Mouse (Mus musculus) urinary bladder, postnatal 36 days (tissue): Measurements from ENCODE around the gene Vangl1.

Experiments used
- DNase-seq, 2 experiments: peaks; one replicate each; pipeline ENCODE4 v3.0.0; 2022; ENCODE audit warnings: low spot score in 2 of 2, mixed read lengths in 1 of 2

Vangl1 gene

GRCm38 (mm10) chr3:102143536-102143935, 61.0 kb downstream of the Vangl1 start:
- no peak for DNase-seq

GRCm38 (mm10) chr3:102142947-102143346, 61.5 kb downstream of the Vangl1 start:
- DNase-seq = no peak

GRCm38 (mm10) chr3:102141893-102142292, 62.6 kb downstream of the Vangl1 start:
- DNase-seq = no peak

GRCm38 (mm10) chr3:102141451-102141850, 63.0 kb downstream of the Vangl1 start:
- no peak for DNase-seq

- DNase-seq = no peak
Observed at GRCm38 (mm10) chr3:102140606-102141005, 63.9 kb downstream of the Vangl1 start.

- no peak for DNase-seq
Observed at GRCm38 (mm10) chr3:102138899-102139298, 65.6 kb downstream of the Vangl1 start.

- no peak for DNase-seq
Observed at GRCm38 (mm10) chr3:102137158-102137557, 67.3 kb downstream of the Vangl1 start.

- DNase-seq = peak; percentile 61 to 78
Observed at GRCm38 (mm10) chr3:102135389-102136113, 68.9 kb downstream of the Vangl1 start.

GRCm38 (mm10) chr3:102131627-102132324, 72.7 kb downstream of the Vangl1 start:
- DNase-seq = no peak

GRCm38 (mm10) chr3:102130478-102130877, 74.0 kb downstream of the Vangl1 start:
- DNase-seq = no peak

- DNase-seq = no peak
Observed at GRCm38 (mm10) chr3:102128242-102128641, 76.3 kb downstream of the Vangl1 start.

- DNase-seq = no peak
Observed at GRCm38 (mm10) chr3:102127114-102127513, 77.4 kb downstream of the Vangl1 start.

- no peak for DNase-seq
Observed at GRCm38 (mm10) chr3:102125546-102125945, 78.9 kb downstream of the Vangl1 start.

- no peak for DNase-seq
Observed at GRCm38 (mm10) chr3:102123654-102124053, 80.8 kb downstream of the Vangl1 start.

GRCm38 (mm10) chr3:102122046-102122445, 82.4 kb downstream of the Vangl1 start:
- DNase-seq = no peak

GRCm38 (mm10) chr3:102120947-102121346, 83.5 kb downstream of the Vangl1 start:
- DNase-seq = no peak

GRCm38 (mm10) chr3:102111979-102112599, 92.4 kb downstream of the Vangl1 start:
- no peak for DNase-seq

- DNase-seq = no peak
Observed at GRCm38 (mm10) chr3:102108201-102108600, 96.3 kb downstream of the Vangl1 start.

GRCm38 (mm10) chr3:102103811-102104565, 100.5 kb downstream of the Vangl1 start:
- no peak for DNase-seq
